Mouse (Mus musculus): ENCODE data around the gene Agt. TPM values are rescaled to one million over a fixed set of nuclear protein-coding genes. Genes with fewer than 3 reads are reported as not detected.

The Agt gene
- polyA plus RNA-seq, 1 experiment: 0.89 TPM

GRCm38 (mm10) chr8:124526261-124526660 is 43.2 kb downstream of the Agt start:
- WGBS: 90% methylated on average over 11 of the region's 11 CpGs
- Histone ChIP-seq H3K27me3 (ENCODE audit: control insufficient read depth, insufficient read depth, low read length) (no peaks in the 10 kb centered on the region), H3K36me3 (ENCODE audit: control insufficient read depth, insufficient read depth, low read length) (peaks cover 32% of the 10 kb centered on the region), H3K4me3 (ENCODE audit: extremely low read depth, insufficient read depth, insufficient read length) (no peak overlapping the region), H3K4me1 (ENCODE audit: control insufficient read depth, insufficient read depth, insufficient read length) (peaks cover 8% of the 10 kb centered on the region; the same call in 1 of the 2 replicates), H3K27ac (ENCODE audit: insufficient read depth, low read length) (no peak overlapping the region)
- TF ChIP-seq CTCF (IDR thresholded peaks at IDR 0.05; ENCODE audit: extremely low read depth, insufficient read depth, insufficient read length, insufficient replicate concordance) (no peak), POLR2A (IDR thresholded peaks at IDR 0.05; ENCODE audit: low read depth, low read length) (no peak)
- DNase-seq (ENCODE audit: low read depth in 1 of 2, low spot score in 2 of 2): no peak

GRCm38 (mm10) chr8:124521946-124522345 is 47.6 kb downstream of the Agt start:
- no peak for DNase-seq (ENCODE audit: low read depth in 1 of 2, low spot score in 2 of 2)
- no peak overlapping the region for H3K4me3 ChIP-seq (ENCODE audit: extremely low read depth, insufficient read depth, insufficient read length)

GRCm38 (mm10) chr8:124520249-124521080 is 49.0 kb downstream of the Agt start, which contains the start of gene Cog2:
TSS of gene Cog2 (plus strand) at chr8:124520767.
- H3K4me1 ChIP-seq (ENCODE audit: control insufficient read depth, insufficient read depth, insufficient read length): peaks cover 8% of the 10 kb centered on the region; the same call in 1 of the 2 replicates
- H3K27ac ChIP-seq (ENCODE audit: insufficient read depth, low read length): no peak within 1 kb of the TSS
- 11% methylated on average over 50 of the region's 50 CpGs for WGBS

More at GRCm38 (mm10) chr8:124521946-124522345, 47.6 kb downstream of the Agt start:
- TF ChIP-seq CTCF (IDR thresholded peaks at IDR 0.05; ENCODE audit: extremely low read depth, insufficient read depth, insufficient read length, insufficient replicate concordance): no peak
- no peak for TF ChIP-seq POLR2A (IDR thresholded peaks at IDR 0.05; ENCODE audit: low read depth, low read length)
- Histone ChIP-seq H3K27ac (ENCODE audit: insufficient read depth, low read length) (no peak overlapping the region), H3K36me3 (ENCODE audit: control insufficient read depth, insufficient read depth, low read length) (peaks cover 13% of the 10 kb centered on the region), H3K27me3 (ENCODE audit: control insufficient read depth, insufficient read depth, low read length) (no peaks in the 10 kb centered on the region), H3K4me1 (ENCODE audit: control insufficient read depth, insufficient read depth, insufficient read length) (peaks cover 8% of the 10 kb centered on the region; the same call in 1 of the 2 replicates)
- WGBS: 93% methylated on average over 6 of the region's 6 CpGs

DNA sequence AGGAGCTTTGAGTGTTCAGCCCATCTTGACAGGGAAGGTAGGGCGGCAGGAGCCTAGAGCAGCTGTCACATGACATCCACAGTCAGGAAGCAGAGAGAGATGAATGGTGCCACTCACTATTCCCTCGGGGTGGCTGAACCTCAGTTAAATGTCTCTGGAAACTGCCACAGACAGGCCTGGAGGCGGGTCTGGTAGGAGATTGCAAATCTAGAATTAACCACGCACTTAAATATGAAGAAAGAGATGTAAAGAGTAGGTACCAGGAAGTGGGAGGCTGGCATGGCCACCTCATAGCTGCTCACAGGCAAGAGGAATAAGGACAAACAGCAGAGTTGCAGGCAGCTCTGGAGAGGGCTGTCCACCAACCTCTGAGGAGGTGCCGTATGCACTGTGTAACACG is 52.4 kb downstream of the Agt start:
- Histone ChIP-seq H3K4me3 (ENCODE audit: extremely low read depth, insufficient read depth, insufficient read length) (no peak overlapping the region), H3K27me3 (ENCODE audit: control insufficient read depth, insufficient read depth, low read length) (no peaks in the 10 kb centered on the region), H3K36me3 (ENCODE audit: control insufficient read depth, insufficient read depth, low read length) (no peaks in the 10 kb centered on the region), H3K4me1 (ENCODE audit: control insufficient read depth, insufficient read depth, insufficient read length) (peaks cover 7% of the 10 kb centered on the region; the same call in 1 of the 2 replicates), H3K27ac (ENCODE audit: insufficient read depth, low read length) (no peak overlapping the region)
- no peak for DNase-seq (ENCODE audit: low read depth in 1 of 2, low spot score in 2 of 2)
- TF ChIP-seq CTCF (IDR thresholded peaks at IDR 0.05; ENCODE audit: extremely low read depth, insufficient read depth, insufficient read length, insufficient replicate concordance): no peak
- no peak for TF ChIP-seq POLR2A (IDR thresholded peaks at IDR 0.05; ENCODE audit: low read depth, low read length)
- WGBS: 58% methylated on average over 6 of the region's 6 CpGs

More at GRCm38 (mm10) chr8:124520249-124521080, 49.0 kb downstream of the Agt start, which contains the start of gene Cog2:
- Histone ChIP-seq H3K4me3 (ENCODE audit: extremely low read depth, insufficient read depth, insufficient read length) (peak within 1 kb of the TSS; percentile 91), H3K27me3 (ENCODE audit: control insufficient read depth, insufficient read depth, low read length) (no peaks in the 10 kb centered on the region), H3K36me3 (ENCODE audit: control insufficient read depth, insufficient read depth, low read length) (peaks cover 2% of the 10 kb centered on the region; the same call in 1 of the 2 replicates)
- DNase-seq (ENCODE audit: low read depth in 1 of 2, low spot score in 2 of 2): peak; percentile 83 to 87
- peak; percentile 67; the same call in 1 of the 2 replicates for TF ChIP-seq CTCF (IDR thresholded peaks at IDR 0.05; ENCODE audit: extremely low read depth, insufficient read depth, insufficient read length, insufficient replicate concordance)
- TF ChIP-seq POLR2A (IDR thresholded peaks at IDR 0.05; ENCODE audit: low read depth, low read length): peak; percentile 67

GRCm38 (mm10) chr8:124516525-124516924 is 53.0 kb downstream of the Agt start:
- Histone ChIP-seq H3K36me3 (ENCODE audit: control insufficient read depth, insufficient read depth, low read length) (no peaks in the 10 kb centered on the region), H3K4me3 (ENCODE audit: extremely low read depth, insufficient read depth, insufficient read length) (no peak overlapping the region), H3K4me1 (ENCODE audit: control insufficient read depth, insufficient read depth, insufficient read length) (peaks cover under 1% of the 10 kb centered on the region; the same call in 1 of the 2 replicates), H3K27me3 (ENCODE audit: control insufficient read depth, insufficient read depth, low read length) (no peaks in the 10 kb centered on the region), H3K27ac (ENCODE audit: insufficient read depth, low read length) (no peak overlapping the region)
- 29% methylated on average over 6 of the region's 6 CpGs for WGBS
- TF ChIP-seq POLR2A (IDR thresholded peaks at IDR 0.05; ENCODE audit: low read depth, low read length) (no peak), CTCF (IDR thresholded peaks at IDR 0.05; ENCODE audit: extremely low read depth, insufficient read depth, insufficient read length, insufficient replicate concordance) (no peak)
- no peak for DNase-seq (ENCODE audit: low read depth in 1 of 2, low spot score in 2 of 2)

GRCm38 (mm10) chr8:124516039-124516438 is 53.5 kb downstream of the Agt start:
- WGBS: 72% methylated on average over 3 of the region's 3 CpGs
- Histone ChIP-seq H3K27ac (ENCODE audit: insufficient read depth, low read length) (no peak overlapping the region), H3K4me1 (ENCODE audit: control insufficient read depth, insufficient read depth, insufficient read length) (no peaks in the 10 kb centered on the region), H3K36me3 (ENCODE audit: control insufficient read depth, insufficient read depth, low read length) (no peaks in the 10 kb centered on the region), H3K27me3 (ENCODE audit: control insufficient read depth, insufficient read depth, low read length) (no peaks in the 10 kb centered on the region), H3K4me3 (ENCODE audit: extremely low read depth, insufficient read depth, insufficient read length) (no peak overlapping the region)
- DNase-seq (ENCODE audit: low read depth in 1 of 2, low spot score in 2 of 2): no peak
- TF ChIP-seq CTCF (IDR thresholded peaks at IDR 0.05; ENCODE audit: extremely low read depth, insufficient read depth, insufficient read length, insufficient replicate concordance) (no peak), POLR2A (IDR thresholded peaks at IDR 0.05; ENCODE audit: low read depth, low read length) (no peak)

Measured in spleen, adult 2 months (tissue).